Mouse (Mus musculus) layer of hippocampus, adult 2 months (tissue): ENCODE measurements at regions not wholly inside any gene's neighbourhood (a gene's known extent, or its start where the extent isn't known, plus 50 kb on each side); places are given as distances from the start of the nearest gene placed in this dataset.
"Not testable (repeated sequence)": the region's sequence is repeated elsewhere in the genome, so short reads cannot be mapped to it uniquely, and the experiment has no call there.

Experiments used
- DNase-seq, 2 experiments: peaks; one replicate each; pipeline ENCODE4 v3.0.0; 2022; ENCODE audit warnings: low spot score in 2 of 2
- H3K27ac ChIP-seq: fragments of 200-600 bp; 2 replicates; pipeline ENCODE4 v1.8.1; 2022
- H3K4me3 ChIP-seq: fragments of 200-600 bp; 2 replicates; pipeline ENCODE4 v1.8.1; 2022; ENCODE audit warnings: mild to moderate bottlenecking
- CTCF ChIP-seq: fragments of 200-600 bp; conservative IDR thresholded peaks from 2 replicates; pipeline ENCODE4 v1.8.1; 2022; ENCODE audit warnings: antibody characterized with exemption, mild to moderate bottlenecking, moderate library complexity

GRCm38 (mm10) chr4:45654019-45654803 is 121.9 kb upstream of the Shb start:
- DNase-seq: no peak
- no peak for TF ChIP-seq CTCF
- H3K4me3 ChIP-seq: no peak overlapping the region
- H3K27ac ChIP-seq: no peak overlapping the region

GRCm38 (mm10) chr4:45648884-45649577 is 116.8 kb upstream of the Shb start:
- H3K27ac ChIP-seq: no peak overlapping the region
- no peak for TF ChIP-seq CTCF
- no peak overlapping the region for H3K4me3 ChIP-seq
- no peak for DNase-seq

DNA sequence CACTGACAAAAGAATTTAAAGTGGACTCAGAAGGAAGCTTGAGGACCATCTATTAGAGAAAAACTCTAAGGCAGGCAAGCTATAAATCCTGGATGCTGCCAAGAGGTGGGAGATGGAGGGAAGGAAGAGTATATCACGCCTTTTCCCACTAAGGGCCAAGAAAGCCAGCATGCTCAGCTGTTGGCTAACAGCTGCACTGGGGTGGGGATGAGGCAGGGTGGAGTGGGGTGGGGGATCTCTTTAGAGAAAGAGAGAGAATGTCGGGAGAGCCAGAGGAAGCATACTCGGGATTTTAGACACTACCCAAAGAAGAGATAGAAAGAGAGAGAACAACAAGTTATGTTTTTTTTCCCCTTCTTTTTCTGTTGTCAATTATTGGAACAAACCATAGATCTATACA is 115.2 kb upstream of the Shb start:
- H3K4me3 ChIP-seq: no peak overlapping the region
- no peak overlapping the region for H3K27ac ChIP-seq
- no peak for DNase-seq
- TF ChIP-seq CTCF: no peak

DNA sequence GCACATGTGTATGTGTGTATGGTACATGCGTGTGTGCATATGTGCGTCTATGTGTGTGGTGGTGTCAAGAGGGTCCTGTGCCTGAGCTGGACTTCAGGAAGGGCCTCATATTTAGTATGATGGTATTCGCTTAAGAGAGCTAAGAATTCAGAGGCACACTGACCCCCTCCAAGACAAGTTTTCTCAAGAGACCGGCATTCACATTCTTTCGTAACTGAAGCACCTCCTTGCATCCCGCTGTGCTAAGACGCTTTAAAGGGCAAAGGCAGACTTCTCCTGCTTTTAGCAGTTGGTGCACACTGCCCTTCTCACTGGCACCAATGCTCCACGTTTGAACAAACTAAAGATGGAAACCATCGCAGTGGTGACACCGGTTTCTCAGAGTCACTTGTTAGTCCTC is 110.3 kb upstream of the Shb start:
- TF ChIP-seq CTCF: no peak
- no peak for DNase-seq
- Histone ChIP-seq H3K27ac (no peak overlapping the region), H3K4me3 (no peak overlapping the region)

DNA sequence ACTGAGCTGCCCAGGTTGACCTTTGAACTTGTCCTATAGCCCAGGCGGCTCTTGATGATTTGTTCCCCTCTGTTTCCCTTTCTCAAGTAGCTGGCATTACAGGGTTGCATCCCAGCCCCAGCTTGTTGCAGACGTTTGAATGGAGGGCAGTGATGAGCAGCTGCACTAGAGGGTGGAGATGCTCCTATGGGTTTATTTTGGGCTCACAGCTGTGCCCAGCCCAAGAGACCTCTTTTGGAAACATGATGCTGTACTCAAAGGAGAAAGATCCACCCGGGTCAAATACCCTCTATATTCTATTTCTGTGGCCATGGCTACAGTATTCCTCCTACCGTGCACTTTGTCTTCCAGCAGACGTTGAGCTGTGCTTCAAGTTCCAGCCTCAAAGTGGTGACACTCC is 109.0 kb upstream of the Shb start:
- H3K27ac ChIP-seq: no peak overlapping the region
- DNase-seq: no peak
- TF ChIP-seq CTCF: no peak
- H3K4me3 ChIP-seq: no peak overlapping the region

DNA sequence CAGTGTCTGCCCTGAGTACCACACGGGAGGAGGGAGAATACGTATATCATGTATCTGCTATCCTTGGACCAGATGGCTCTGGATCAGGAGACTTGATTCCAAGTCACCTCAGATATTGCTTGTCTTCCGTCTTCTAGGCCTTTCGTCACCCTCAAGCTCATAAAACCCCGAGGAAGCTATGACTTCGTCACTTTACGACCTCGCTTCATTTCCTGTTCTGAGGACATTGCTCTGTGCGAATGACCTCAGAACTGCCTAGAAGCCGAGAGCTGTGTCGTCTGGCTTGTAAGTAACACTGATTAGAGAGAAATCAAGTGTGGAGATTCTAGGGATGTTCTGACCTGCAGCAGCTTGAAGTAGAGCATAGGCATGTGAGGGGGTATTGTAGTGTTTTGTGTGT is 108.4 kb upstream of the Shb start:
- no peak overlapping the region for H3K4me3 ChIP-seq
- no peak for TF ChIP-seq CTCF
- DNase-seq: no peak
- no peak overlapping the region for H3K27ac ChIP-seq

DNA sequence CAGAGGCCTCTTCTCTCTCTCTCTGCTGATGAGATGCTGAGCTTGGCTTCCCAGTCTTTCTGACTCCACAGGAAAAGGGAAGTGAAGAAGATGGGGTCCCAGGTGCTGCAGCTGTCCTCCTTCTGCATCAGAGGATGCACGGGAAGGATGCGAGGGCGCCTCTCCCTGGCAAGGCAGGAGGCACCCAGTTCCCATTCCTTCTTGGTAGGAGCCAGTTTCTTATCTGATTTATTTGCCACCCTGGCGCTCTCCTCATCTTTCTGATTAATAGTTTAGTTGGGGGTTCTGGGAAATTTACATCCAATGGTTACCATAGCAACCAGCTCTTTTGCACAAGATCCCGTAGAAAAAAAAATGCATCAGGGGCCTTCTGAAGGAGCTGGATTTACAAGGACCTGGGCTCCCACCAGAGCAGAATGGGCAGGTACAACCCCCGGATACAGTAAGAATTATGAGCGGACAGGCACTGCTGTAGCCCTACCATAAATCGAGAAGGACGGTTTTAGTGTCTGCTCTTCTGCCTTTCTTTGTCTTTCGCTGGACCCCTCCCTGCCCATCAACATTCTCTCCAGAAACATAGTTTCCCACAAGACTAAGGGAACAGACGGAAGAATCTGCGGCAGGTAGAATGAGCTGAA is 107.2 kb upstream of the Shb start:
- TF ChIP-seq CTCF: no peak

GRCm38 (mm10) chr4:45638411-45638810 is 106.1 kb upstream of the Shb start:
- H3K27ac ChIP-seq: no peak overlapping the region
- no peak overlapping the region for H3K4me3 ChIP-seq
- no peak for TF ChIP-seq CTCF
- no peak for DNase-seq

More for the DNA sequence above, 107.2 kb upstream of the Shb start:
- Histone ChIP-seq H3K4me3 (no peak overlapping the region), H3K27ac (peak overlapping the region; percentile 72)
- DNase-seq: peak in 1 of 2 experiments; percentile 14

GRCm38 (mm10) chr4:45631276-45632045 is 99.2 kb upstream of the Shb start:
- Histone ChIP-seq H3K27ac (no peak overlapping the region), H3K4me3 (no peak overlapping the region)
- no peak for DNase-seq
- no peak for TF ChIP-seq CTCF

GRCm38 (mm10) chr4:45625633-45626032 is 93.4 kb upstream of the Shb start:
- DNase-seq: peak in 1 of 2 experiments; percentile 37

DNA sequence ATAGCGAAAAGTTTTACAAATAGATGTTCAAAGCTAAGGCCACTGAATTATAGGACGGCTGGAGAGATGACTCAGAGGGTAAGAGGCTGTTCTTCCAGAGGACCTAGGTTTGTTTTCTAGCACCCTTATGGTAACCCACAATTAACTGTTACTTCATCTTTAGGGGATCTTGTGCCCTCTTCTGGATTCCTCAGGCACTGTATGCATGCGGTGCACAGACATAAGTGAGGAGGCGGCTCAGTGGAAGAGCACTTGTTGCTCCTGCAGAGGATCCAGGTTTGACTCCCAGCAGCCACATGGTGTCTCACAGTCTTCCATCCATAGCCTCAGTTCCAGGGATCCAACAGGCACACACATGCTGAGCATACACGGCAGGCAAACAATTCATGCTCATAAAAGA is 89.7 kb upstream of the Shb start:
- peak; percentile 39 for TF ChIP-seq CTCF
- Histone ChIP-seq H3K27ac (no peak overlapping the region), H3K4me3 (no peak overlapping the region)
- DNase-seq: no peak

More at GRCm38 (mm10) chr4:45625633-45626032, 93.4 kb upstream of the Shb start:
- no peak overlapping the region for H3K27ac ChIP-seq
- no peak overlapping the region for H3K4me3 ChIP-seq
- TF ChIP-seq CTCF: no peak

GRCm38 (mm10) chr4:45617126-45617525 is 84.9 kb upstream of the Shb start:
- DNase-seq: no peak
- Histone ChIP-seq H3K27ac (no peak overlapping the region), H3K4me3 (no peak overlapping the region)
- TF ChIP-seq CTCF: no peak

DNA sequence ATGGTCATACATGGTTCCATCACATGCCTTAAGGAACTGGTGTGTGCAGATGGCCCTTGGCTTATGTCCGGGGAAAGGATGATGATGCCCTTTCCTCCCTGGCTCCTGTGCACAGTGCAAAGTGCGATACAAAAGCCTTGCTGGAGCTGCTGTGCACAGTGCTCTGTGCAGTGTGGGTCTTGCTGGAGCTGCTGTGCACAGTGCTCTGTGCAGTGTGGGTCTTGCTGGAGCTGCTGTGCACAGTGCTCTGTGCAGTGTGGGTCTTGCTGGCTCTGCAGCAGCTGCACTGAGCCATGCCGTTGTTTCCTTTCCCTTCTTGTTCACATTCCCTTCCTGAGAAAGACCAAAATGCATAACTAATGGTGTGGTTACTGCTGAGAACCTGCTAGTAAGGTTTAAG is 81.2 kb upstream of the Shb start:
- not testable (repeated sequence) for H3K4me3 ChIP-seq, H3K27ac ChIP-seq, DNase-seq
